2 mouse cellular contexts compared by ENCODE assay signal in the genomic region with DNA sequence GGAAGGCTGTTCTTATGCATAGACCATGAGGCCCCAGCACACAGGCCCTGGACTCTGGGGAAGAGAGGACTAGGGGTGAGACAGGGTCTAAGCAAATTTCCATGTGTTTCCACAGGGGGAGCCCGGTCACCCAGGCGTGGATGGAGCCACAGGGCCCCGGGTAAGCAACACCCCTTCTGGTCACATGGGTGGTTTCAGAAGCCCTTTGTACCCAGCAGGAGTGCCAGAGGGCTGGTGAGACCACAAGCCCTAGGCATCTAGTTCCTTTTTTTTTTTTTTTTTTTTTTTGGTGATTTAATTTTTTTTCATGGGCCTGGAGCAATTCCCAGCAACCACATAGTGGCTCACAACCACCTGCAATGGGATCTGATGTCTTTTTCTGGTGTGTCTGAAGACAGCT.
TF ChIP-seq lines count a peak whose summit lies in the region.

No protein-coding gene starts in this region.

TF ChIP-seq in CH12.LX, 34 proteins besides CTCF, POLR2A, EP300 and RAD21 (continued from another document):
- TF ChIP-seq JUND (conservative IDR thresholded peaks at IDR 0.05; ENCODE audit: low read depth, low read length) = no peak
- no peak; the same call in 1 of the 2 replicates for TF ChIP-seq UBTF (IDR thresholded peaks at IDR 0.05; ENCODE audit: low read depth, low read length)
- no peak for TF ChIP-seq SIN3A (IDR thresholded peaks at IDR 0.05; ENCODE audit: low read length)
- no peak for TF ChIP-seq E2F4 (IDR thresholded peaks at IDR 0.05; ENCODE audit: insufficient replicate concordance, low read depth, low read length)
- TF ChIP-seq PAX5 (IDR thresholded peaks at IDR 0.05; ENCODE audit: low read length) = no peak
- TF ChIP-seq CHD2 (IDR thresholded peaks at IDR 0.05; ENCODE audit: low read length) = no peak
- TF ChIP-seq JUN (IDR thresholded peaks at IDR 0.05; ENCODE audit: insufficient read depth, low read depth, low read length) = no peak
- no peak for TF ChIP-seq GABPA (IDR thresholded peaks at IDR 0.05; ENCODE audit: insufficient replicate concordance, low read depth, low read length)
- no peak for TF ChIP-seq MAZ (IDR thresholded peaks at IDR 0.05; ENCODE audit: low read depth, low read length)
- no peak for TF ChIP-seq KAT2A (IDR thresholded peaks at IDR 0.05; ENCODE audit: insufficient replicate concordance, low read length)
- no peak for TF ChIP-seq MXI1 (IDR thresholded peaks at IDR 0.05; ENCODE audit: low read depth, low read length)
- TF ChIP-seq HCFC1 (IDR thresholded peaks at IDR 0.05; ENCODE audit: low read depth, low read length) = no peak
- TF ChIP-seq NRF1 (IDR thresholded peaks at IDR 0.05; ENCODE audit: low read depth, low read length) = no peak
- TF ChIP-seq NELFE (IDR thresholded peaks at IDR 0.05; ENCODE audit: low read depth, low read length) = no peak
- TF ChIP-seq IRF4 (IDR thresholded peaks at IDR 0.05; ENCODE audit: low read depth, low read length) = no peak
- no peak for TF ChIP-seq ETS1 (conservative IDR thresholded peaks at IDR 0.05; ENCODE audit: low read depth, low read length)
- TF ChIP-seq CHD1 (IDR thresholded peaks at IDR 0.05; ENCODE audit: low read depth, low read length) = no peak
- peak; percentile 52 for TF ChIP-seq USF1 (IDR thresholded peaks at IDR 0.05; ENCODE audit: low read depth, low read length)
- peak; percentile 90 for TF ChIP-seq ZNF384 (IDR thresholded peaks at IDR 0.05; ENCODE audit: low read depth, low read length)
- no peak for TF ChIP-seq MAFK (IDR thresholded peaks at IDR 0.05; ENCODE audit: insufficient replicate concordance, low read length)
- no peak for TF ChIP-seq POLR2AphosphoS2 (IDR thresholded peaks at IDR 0.05; ENCODE audit: low read depth, low read length)
- no peak for TF ChIP-seq SMC3 (IDR thresholded peaks at IDR 0.05; ENCODE audit: low read depth, low read length)
- no peak for TF ChIP-seq TCF12 (IDR thresholded peaks at IDR 0.05; ENCODE audit: low read depth, low read length)
- TF ChIP-seq MEF2A (IDR thresholded peaks at IDR 0.05; ENCODE audit: borderline replicate concordance, low read depth, low read length) = no peak
- no peak for TF ChIP-seq ZC3H11A (IDR thresholded peaks at IDR 0.05; ENCODE audit: low read depth, low read length)
- no peak for TF ChIP-seq MYC (IDR thresholded peaks at IDR 0.05; ENCODE audit: low read depth, low read length)
- TF ChIP-seq MAX (IDR thresholded peaks at IDR 0.05; ENCODE audit: low read length) = peak; percentile 40; the same call in 1 of the 2 replicates
- TF ChIP-seq USF2 (conservative IDR thresholded peaks at IDR 0.05; ENCODE audit: low read depth, low read length) = peak; percentile 45; the same call in 1 of the 2 replicates
- no peak for TF ChIP-seq TBP (conservative IDR thresholded peaks at IDR 0.05; ENCODE audit: low read depth, low read length)
- TF ChIP-seq ZMIZ1 (IDR thresholded peaks at IDR 0.05; ENCODE audit: low read depth, low read length) = no peak

TF ChIP-seq in MEL, 35 proteins besides CTCF, POLR2A, EP300 and RAD21 (continued from another document):
- peak; percentile 80 for TF ChIP-seq USF1 (IDR thresholded peaks at IDR 0.05; ENCODE audit: low read depth, low read length)
TF ChIP-seq in MEL: peak in this region for 3.
